Mouse (Mus musculus) monocyte, adult 2 months (primary cell): ENCODE results near the gene 1110032A03Rik.

Source experiments
- DNase-seq, 2 experiments: peaks; one replicate each; pipeline ENCODE4 v3.0.0; 2022; ENCODE audit warnings: low spot score in 2 of 2, low read depth in 1 of 2

Gene 1110032A03Rik

DNA sequence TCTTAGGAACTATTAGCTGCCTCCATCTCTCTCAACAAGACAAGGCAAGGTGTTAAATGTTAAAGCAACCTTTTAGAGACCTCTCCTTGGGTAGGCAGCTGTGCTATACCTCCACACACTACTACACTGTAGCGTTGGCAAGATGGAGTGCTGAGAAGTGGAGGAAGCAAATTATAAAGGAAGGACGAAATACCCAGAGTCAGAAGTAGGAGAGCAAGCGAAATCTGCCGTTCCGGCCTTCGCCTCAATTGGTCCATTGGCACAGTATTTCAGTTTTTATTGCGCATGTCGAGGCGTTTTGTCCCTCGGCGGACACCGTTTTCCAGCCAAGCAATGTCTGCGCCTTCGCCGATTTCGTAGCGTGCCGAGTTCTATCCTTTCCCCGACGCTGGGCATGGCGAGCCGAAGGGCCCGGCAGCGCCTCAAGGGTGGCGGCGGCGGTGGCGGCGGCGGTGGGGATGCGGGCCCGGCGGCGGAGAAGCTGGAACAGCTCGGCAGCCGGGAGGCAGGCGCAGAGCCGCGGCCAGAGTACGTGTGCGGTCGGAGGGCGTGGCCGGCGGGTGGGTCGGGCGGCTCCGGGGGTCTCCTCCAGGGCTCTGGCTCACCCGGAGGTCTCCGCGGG is at the start of gene 1110032A03Rik, which contains the start of gene Alg9:
1110032A03Rik (minus strand) TSS at position 530 of the 622 bp plus-strand sequence.
Alg9 (plus strand) TSS at position 29 of the 622 bp plus-strand sequence.
- peak; percentile 50 to 60 for DNase-seq

DNA sequence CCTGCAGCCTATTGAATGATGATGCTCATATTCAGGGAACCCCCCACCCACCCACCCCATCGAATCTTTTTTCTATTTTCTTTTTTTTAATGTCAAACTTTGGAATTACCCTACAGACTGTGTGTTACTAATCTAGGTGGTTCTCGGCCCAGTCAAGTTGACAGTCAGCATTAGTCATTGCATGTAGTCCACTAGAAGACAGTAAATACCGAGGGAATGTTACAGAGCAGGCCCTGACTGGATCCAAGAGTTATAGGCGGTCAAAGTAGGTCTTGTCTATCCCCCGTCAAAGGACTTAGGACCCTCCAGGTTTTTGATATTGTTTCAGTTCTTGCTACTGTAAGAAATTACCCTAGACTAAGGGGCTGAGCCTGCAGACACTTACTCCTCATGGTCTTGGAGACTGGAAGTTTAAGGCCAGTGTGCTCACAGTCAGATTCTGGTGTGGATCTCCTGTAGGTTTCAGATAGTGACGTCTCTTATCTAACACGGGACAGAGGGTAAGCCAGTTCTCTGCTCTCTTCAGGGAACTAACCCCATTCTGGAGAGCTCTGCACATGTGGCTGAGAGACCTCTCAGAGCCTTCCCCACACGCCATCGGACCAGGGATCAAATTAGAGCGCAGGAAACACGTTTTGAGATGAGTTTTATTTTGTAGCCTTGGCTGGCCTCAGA is 48.6 kb upstream of the 1110032A03Rik start:
- DNase-seq = no peak

DNA sequence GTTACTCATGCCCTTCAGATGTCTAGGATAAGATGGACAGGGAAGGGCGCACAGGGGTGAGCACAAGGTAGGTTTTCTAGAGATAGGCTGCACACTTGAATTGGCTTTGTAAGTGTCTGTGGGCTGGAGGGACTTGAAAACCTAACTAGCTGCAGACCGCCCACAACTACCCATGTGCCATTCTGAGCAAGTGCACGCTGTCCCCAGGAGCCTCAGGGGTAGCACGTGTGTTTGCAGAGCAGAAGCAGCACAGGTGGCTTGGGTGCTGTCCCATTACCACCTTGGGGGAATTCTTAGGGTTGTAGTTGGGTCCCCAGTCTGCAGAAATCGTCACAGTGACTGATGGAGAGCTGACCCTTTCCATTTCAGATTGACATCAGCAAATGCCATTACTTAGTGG is 46.9 kb upstream of the 1110032A03Rik start:
- DNase-seq = no peak

DNA sequence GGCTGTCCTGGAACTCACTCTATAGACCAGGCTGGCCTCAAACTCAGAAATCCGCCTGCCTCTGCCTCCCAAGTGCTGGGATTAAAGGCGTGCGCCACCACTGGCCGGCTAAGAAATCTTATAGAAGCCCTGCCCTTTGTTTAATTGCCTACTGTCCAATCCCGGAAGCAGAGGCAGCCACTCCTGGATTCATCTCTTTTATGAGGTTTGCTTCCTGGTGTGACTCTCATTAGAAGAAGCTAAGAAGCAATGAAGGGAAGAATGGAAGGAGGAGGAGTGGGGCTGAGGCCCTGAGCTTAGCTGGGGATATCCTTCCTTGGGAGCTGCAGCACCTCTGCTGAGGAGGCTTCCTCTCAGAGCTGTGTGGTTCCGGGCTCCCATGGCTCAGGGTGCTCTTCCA is 46.3 kb upstream of the 1110032A03Rik start:
- no peak for DNase-seq

DNA sequence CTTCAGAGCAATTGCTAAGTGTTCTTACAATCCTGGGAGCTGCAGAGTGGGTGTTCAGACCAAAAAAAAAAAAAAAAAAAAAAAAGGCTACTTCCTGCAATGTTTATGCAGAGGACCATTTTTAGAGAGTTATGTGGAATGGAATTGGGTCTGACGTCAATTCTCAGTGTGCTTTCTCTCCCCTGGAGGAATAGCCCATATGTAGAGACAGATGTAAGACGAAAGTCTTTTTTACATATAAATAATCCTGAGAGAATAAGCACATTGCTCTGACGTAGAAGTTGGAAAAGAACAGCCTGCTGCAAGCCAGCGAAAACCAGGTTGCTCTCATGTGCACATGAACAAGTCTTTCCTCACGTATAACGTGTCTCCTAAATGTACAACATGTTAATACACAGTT is 44.4 kb upstream of the 1110032A03Rik start:
- no peak for DNase-seq

DNA sequence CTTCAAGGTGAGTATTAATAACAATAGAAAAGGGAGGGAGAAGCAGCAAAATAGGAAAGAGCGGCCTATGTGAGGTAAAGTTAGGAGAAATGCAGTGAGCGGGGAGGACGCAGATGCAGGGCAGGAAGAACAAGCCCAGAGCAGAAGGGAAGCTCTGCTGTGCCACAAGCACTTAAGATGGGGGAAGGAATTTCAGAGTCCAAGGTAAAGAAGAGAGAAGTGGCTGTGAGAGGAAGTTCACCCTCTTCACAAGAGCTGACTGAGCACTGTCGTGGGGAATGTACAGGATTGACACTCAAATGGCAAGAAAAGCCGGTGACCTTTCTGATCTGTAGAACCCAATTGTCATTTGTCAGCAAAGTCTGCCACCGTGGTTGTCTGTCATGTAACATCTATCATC is 42.7 kb upstream of the 1110032A03Rik start:
- no peak for DNase-seq

DNA sequence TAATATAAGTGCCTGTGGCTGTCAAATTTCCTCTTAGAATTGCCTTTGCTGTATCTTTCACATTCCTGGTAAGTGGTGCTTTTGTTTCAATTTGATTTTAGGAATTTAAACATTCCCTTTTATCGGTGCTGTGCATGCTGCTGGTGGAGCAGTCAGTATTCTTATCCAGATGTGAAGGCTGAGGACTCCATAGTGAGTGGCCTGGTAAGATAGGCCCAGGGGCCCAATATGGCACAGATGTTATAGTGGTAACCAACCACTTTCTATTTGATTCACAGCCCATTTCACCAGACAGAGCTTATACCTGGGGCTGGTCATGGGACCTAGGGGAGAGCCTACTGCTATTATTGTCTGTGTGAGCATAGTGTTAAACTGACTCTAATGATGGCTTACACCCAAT is 41.2 kb upstream of the 1110032A03Rik start:
- no peak for DNase-seq

DNA sequence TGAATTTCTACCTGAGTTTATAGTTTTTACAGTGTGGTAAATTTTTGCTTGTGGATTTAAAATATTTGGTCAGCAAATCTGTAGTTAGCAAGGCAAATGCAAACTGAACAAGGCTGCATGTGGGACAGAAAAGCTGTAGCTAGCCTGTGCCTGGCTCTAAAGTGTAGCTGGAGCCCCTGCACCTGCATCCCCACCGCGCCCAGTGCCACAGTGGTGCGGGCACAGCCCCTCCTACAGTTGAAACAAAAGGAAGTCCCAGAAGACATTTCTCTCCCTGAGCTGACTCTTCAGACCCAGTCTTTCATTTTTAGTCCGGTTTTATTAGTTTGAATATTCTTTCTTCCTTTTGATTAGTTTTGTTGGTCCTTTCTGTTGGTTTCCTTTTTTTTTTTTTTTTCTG is 40.3 kb upstream of the 1110032A03Rik start:
- no peak for DNase-seq

DNA sequence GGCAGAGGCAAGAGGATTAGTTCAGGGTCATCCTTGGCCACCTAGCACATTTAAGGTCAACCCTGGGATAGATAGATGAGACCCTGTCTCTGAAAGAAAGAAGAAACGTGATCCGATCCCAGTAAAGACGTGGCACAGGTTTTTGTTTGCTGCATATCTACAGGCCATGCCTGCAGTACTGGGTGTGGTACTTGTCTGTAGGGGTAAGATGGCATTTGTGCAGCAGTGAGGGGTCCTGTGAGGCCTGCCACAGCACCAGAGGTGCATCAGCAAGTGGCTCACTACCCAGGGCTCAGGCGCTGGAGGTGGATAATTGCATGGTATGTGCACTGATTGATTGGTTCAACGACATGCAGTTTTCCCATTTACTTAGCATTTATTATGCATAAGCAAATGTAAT is 38.5 kb upstream of the 1110032A03Rik start:
- DNase-seq = no peak

DNA sequence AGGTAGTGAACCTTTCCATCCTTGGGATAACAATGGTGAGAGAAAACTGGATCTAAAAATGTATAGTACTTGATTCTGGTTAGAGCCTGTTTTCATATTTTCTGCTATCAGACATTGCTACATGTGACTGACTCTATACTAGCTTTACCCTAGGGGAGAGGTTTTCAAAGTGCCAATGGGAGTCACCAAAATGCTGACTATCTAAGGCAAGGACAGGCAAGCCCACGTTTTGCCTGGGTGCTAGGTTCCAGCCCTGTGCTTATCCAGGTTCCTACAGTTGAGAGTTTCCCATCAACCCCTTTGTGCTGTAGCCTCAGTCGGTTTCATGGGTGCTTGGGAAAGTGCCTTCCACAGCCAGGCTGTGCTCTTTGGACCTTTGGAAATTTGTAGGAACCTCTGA is 36.4 kb upstream of the 1110032A03Rik start:
- no peak for DNase-seq

DNA sequence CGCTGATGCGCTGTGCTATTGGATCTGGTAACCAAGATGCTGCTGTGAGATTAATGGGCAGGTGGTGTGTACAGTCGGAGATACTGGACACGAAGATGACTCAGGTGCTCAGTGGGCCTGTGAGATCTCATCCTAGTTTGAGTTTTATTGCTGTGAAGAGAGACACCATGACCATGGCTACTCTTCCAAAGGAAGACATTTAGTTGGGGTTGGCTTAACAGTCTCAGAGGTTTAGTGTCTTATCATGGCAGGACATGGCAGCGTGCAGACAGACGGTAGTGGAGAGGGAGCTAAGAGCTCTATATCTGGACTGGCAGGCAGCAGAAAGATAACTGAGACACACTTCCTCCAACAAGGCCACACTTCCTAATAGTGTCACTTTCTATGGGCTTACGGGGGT is 35.9 kb upstream of the 1110032A03Rik start:
- DNase-seq = no peak

DNA sequence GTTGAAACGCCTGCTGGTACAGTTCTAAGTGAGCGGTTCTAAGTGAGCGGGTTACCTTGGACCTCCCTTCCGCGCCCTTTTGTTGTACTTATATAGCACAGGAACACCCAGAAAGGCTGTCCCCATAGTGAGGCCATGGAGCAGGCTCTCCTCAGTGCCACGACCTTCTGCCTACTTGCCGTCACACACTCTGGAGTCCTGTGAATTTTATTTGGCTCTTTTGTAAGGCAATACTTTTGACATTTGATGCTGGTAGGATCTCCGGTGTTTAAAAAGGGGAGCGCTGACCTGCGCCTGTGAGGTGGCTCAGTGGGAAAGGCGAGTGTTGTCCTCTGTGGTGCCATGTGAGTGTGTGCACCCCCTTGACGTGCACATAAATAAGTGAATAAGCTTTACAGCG is 33.8 kb upstream of the 1110032A03Rik start:
- DNase-seq = no peak

DNA sequence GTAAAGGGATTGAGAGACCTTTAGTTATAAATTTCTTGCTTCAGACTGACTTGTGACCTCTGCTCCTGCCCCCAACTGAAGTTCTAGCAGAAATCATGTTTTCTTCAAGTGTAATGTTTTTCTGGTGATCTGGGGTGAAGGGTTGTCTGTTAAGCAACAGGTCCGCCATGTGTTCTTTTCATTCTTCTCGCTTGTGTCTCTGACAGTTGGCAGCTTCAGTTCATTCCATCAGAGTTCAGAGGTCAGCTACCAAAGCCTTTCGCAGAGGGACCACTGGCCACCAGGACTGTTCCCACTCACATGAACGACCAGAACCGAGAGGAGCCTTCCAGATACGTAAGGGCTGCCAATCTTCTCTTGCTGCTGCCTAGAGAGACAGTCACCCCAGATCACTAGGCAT is 33.2 kb upstream of the 1110032A03Rik start:
- no peak for DNase-seq

DNA sequence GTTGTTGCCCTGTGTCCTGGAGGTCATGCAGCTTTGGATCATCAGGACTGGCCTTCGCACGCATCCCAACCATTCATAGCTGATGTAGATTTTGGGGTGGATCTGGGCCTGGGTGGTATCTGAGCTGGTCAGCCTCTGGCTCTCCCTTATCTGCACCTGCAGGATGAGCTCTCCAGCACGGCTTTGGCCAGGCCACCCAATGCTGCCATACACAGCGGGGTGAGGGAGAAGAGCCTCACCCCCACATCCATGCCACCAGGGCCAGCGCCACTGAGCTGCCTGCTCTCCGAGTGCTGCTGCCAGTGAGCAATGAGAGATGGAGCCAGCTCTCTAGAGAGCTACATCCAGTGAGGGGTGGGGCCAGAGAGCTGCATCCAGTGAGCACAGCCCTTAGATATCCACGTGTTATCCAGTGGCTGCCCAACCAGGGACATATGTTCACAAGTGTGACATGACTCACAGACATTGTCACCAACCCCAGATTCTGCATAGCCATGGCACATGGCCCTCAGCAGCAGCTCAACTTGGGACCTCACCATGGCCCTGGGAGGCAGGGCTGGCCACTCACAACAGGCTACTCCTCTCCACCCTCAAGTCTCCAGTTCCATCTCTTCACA is 27.8 kb upstream of the 1110032A03Rik start:
- no peak for DNase-seq

DNA sequence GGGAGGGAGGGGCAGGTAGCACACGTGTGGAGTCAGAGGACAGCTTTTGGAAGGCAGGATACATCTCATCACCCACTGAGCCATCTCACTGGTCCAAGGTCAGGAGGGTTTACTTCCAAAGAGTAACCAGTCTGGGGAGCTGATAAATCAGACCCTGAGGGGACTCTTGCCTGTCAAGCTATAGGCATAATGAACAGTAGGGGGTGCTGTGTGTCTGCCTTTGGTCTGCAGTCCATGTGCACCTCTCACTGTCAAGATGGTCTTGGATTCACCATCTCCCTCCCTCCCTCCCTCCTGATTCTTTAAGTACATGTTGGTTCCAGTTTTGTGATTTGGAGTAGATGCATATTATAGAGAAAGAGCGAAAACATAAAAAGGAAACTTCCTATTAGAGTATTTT is 25.7 kb upstream of the 1110032A03Rik start:
- no peak for DNase-seq

DNA sequence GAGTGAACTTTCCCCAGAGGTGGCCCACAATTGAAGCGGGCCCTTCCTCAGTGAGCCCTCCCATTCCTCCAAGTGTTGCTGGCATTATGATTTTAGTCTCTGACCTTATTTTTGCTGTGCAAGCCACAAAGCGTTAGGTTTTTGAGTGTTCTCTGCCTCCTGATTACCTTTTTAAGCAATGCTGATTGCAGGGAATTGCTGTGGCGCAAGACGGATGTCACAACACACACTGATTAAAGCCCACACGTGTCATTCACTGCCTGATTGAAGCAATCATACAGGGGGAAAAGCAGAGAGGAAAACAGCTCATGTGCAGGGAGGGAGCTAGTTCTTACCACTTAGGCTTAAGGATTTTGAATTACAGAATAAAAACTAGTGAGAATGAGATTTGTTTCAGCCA is 23.0 kb upstream of the 1110032A03Rik start:
- DNase-seq = no peak

DNA sequence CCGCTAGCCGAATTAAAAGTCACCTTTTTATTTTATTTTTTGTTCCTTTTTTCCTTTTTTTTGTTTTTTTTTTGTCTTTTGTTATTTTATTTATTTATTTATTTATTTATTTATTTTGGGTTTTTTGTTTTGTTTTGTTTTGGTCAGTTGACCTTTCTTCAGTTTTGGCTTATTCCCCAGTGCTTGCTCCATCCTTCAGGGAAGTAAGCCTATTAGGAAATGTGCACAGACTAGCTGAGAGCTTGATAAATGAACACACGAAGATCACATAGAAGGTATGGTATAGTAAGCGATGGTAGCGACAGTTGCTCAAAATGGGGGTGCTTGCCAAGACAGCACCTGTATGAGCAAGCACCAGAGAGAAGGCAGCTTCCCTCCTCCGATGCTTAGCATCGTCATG is 22.3 kb upstream of the 1110032A03Rik start:
- DNase-seq = no peak

DNA sequence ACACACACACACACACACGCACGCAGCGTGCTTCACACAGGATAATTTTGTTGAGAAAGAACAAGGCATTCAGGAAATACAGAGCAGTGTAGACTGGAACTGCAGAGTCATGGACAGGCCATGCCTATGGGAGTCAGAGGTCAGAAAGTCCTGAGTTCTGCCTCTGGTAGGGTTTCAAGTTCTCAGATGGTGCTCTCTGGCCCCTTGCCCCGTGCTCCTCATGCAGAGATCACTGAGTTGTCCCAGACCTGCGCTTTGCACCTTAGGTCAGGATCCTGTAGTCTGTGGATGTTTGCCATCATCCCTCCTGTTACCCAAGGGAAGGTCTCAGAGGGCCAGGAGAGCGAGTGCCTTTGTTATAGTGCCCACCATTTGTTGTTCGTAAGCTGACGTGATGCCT is 21.5 kb upstream of the 1110032A03Rik start:
- DNase-seq = no peak

DNA sequence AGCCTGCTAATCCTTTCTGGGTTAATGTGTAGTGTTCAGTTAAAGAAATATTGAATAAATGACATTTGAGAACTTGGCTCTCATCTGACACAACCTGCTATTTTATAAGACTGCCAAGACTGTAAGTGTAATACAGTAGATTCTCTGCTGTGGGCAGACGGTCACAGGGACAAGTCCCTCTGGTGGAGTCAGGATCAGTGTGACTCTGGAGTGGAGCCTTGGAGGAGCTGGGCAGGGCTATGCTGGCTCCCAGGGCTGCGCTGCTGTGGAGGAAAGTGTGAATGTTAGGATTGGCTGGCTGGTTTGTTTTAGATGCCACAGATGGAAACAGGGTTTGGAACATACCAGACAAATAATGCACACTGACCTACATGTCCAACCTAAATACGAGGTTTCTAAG is 19.9 kb upstream of the 1110032A03Rik start:
- no peak for DNase-seq

DNA sequence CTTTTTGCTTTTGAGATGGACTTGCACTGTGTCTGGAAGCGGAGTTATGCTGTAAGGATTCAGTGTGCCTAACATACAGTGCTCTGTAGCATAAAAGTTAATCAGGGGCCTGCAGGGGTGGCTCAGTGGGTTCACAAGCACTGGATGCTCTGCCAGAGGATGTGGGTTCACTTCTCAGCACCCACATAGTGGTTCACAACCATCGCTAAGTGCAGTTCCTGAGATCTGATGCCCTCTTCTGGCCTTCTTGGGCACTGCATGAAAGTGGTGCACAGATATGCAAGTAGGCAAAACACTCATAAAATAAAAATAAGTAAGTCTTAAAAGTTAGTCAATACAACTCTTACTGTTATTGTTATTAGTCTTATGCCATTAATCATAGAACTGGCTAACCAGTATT is 6.8 kb upstream of the 1110032A03Rik start:
- DNase-seq = peak in 1 of 2 experiments; percentile 36

DNA sequence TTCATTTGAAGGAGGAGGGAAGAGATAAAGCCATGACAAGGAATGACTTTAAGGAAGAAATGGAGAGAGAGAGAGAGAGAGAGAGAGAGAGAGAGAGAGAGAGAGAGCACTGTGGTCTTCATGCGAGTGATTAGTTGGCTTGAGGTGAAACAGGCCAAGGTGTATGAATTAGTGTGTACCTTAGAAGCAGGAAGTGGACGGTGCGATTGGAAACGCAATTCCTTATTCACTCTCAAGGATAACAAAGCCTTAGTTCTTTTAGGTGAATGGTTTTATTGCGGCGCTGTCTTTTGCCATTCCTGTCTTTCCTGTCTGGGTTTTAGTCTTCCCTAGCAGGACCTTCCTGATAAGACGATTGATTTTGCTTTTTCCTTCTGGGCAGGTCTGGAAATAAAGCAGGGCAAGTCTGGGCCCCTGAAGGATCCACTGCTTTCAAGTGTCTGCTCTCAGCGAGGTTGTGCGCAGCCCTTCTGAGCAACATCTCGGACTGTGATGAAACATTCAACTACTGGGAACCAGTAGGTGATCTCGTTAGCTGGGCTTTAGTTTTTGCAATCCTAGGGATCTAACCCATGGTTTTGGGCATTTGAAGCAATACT is 941 bp upstream of the 1110032A03Rik start:
- no peak for DNase-seq

DNA sequence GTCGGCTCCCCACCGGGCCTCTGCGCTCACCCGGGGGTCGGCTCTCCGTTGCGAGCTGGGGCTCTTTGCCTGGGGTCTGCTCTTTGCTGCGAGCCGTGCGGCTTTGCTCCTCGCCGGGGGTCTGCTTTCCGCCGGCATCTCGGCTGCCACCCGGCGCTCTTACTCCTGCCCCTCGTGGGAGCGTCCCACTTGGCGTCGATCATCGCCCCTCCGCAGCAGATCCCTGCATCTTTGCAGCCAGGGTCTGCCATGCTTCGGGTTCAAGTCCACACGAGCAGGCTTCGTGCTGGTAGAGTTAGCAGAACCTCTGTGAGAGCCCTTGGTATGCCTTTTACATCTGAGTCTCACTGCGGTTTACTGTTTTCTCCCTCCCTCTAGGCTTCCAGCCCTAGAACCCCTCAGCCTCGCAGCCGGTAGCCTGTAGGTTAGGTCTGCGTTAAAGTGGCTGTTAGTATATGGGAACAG is 374 bp upstream of the 1110032A03Rik start:
- no peak for DNase-seq
